Mouse (Mus musculus) heart, embryonic 10.5 days (tissue): ENCODE data around the gene Gm20852. TPM values are rescaled to one million over a fixed set of nuclear protein-coding genes. Genes with fewer than 3 reads are reported as not detected.
"Not testable (repeated sequence)": the region's sequence is repeated elsewhere in the genome, so short reads cannot be mapped to it uniquely, and the experiment has no call there.

Source experiments
- DNase-seq: peaks from one replicate; pipeline ENCODE4 v3.0.0-alpha.2; 2017; ENCODE audit warnings: low spot score
- H3K27ac ChIP-seq: fragments of 300-500 bp; sonication (generic); 2 replicates; pipeline ENCODE4 v1.5.1; 2016; ENCODE audit warnings: mild to moderate bottlenecking
- H3K27me3 ChIP-seq: fragments of 300-500 bp; sonication (generic); 2 replicates; pipeline ENCODE4 v1.6.1; 2016; ENCODE audit warnings: mild to moderate bottlenecking; ENCODE audit not compliant: poor library complexity, insufficient read depth, severe bottlenecking
- H3K36me3 ChIP-seq: fragments of 300-500 bp; sonication (generic); 2 replicates; pipeline ENCODE4 v1.6.1; 2016; ENCODE audit warnings: mild to moderate bottlenecking, moderate library complexity
- H3K4me1 ChIP-seq: fragments of 300-500 bp; sonication (generic); 2 replicates; pipeline ENCODE4 v1.6.1; 2016; ENCODE audit warnings: mild to moderate bottlenecking
- H3K4me3 ChIP-seq: fragments of 300-500 bp; sonication (generic); 2 replicates; pipeline ENCODE4 v1.5.1; 2016; ENCODE audit warnings: mild to moderate bottlenecking, moderate library complexity
- H3K9me3 ChIP-seq: fragments of 300-500 bp; sonication (generic); 2 replicates; pipeline ENCODE4 v1.6.1; 2016; ENCODE audit warnings: mild to moderate bottlenecking, moderate library complexity
- WGBS: fragments of 180-500 bp; shearing (Covaris S2); methylation state at CpG from one replicate; pipeline ENCODE4 v1.1.7; 2016; 5-methylcytosine and 5-hydroxymethylcytosine counted together
- polyA plus RNA-seq: library from polyadenylated mRNA; unstranded; fragments of >200 nt; fragmentation: Nextera tagmentation; extraction: Ambion mirVana; gene quantifications from 2 replicates; pipeline ENCODE4 v1.2.1, GENCODE M21; 2016

Gene Gm20852
- polyA plus RNA-seq, result not detected in 2 replicates

GRCm38 (mm10) chrY:66742023-66742422, at the start of gene Gm20852:
Gene Gm20852 (minus strand): TSS chrY:66742123.
- H3K36me3 ChIP-seq, H3K27ac ChIP-seq, DNase-seq, H3K9me3 ChIP-seq, H3K4me1 ChIP-seq, H3K27me3 ChIP-seq, H3K4me3 ChIP-seq: not testable (repeated sequence)
- WGBS, result no CpG with 5 or more reads among the region's 4 CpGs
